Mouse (Mus musculus): ENCODE data around the gene Rpusd4.

DNA sequence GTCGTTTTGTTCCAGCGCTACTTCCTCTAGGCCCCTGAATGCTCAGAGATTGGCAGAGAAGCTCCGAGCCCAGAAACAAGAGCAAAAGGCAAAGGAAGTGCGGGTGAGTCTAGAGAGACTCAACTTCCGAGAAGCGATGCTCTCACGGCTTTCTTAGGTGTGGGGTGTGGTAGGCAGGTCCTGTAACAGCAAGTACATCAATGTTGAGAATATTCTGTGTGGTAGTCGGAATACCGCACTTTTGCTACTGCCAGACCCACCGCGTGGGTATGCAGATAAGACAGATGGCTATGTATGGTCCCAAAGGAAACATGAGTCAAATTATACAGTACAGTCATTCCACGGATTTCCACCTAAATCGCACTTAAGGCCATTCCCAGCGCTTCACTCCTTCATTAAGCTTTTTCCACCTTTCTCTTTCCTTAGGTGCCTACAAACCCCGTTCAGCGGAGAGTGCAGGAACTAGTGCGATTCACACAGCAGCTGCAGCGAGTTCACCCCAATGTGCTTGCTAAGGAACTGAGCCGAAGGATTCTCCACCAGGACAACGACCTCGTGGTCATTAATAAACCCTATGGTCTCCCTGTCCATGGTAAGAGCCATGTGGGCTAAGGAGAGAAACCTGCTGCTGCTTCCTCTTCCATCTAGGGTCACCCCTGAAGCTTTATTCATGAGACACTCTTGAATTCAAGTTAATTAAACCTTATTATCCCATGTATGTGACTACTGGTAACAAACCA is 481 bp downstream of the Rpusd4 start:
- TF ChIP-seq CTCF (IDR thresholded peaks at IDR 0.05; ENCODE audit: extremely low read depth, insufficient read depth, insufficient read length, insufficient replicate concordance) (no peak), POLR2A (IDR thresholded peaks at IDR 0.05; ENCODE audit: low read depth, low read length) (no peak)
